Mouse (Mus musculus) embryo, embryonic 11 days (tissue): ENCODE measurements around the gene Ldb2.

ENCODE experiments used
- DNase-seq: peaks from one replicate; pipeline ENCODE4 v3.0.0-alpha.2; 2015

Ldb2 gene

DNA sequence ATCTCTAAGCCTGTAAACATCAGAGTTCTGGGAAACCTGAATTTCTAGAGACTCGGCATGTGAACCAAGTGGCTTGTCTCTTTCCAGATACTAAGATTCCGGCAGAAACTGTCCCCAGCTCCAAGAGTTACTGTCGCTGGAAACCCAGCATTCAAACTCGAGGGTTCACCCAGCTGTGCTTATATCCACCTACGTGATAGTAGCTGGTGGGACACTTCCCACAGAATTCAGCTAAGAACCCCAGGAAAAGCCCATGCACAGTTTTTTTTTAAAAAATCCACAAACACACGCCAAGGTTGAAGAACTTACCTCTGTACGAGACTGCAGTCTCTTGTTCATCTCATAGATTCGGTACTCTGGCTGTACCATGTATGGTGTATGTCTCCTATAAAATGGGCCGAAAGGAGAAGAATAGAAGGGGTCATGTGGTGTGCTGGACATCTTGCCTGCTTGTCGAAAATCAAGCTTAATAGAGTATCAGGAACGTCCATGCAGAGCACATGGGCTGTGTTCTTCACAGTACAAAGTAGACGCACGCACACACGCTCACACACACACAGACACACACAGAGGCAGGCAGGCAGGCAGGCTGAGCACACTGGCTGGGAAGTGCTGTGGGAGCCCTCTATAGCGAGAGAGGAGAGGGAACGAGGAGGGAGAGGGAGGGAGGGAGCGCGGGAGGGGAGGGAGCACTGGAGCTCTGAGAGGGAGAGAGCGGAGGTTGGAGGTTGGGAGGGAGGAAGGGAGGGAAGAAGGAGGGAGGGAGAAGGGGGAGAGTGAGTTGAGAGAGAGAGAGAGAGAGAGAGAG is at the start of gene Ldb2:
Ldb2 (minus strand) TSS at position 628 of the 808 bp plus-strand sequence.
- peak; percentile 81 for DNase-seq

DNA sequence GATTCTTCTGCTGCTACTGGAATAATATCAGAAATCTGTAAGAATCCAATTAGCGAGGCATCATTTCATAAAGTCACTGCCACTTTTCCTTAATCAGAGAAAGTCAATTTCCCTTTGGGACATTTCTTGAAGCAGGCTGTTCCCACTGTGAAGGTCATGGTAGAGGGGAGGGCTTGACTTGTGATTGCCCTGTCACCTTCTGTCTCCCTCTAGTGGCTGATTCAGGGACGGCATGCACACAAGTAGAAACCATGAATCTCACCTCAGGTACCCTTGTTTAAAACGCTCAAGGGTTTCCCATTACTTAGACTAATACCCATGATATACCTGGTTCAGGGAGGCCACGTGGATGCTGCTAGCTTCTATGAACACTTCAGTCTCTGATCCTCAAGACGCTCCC is 31.8 kb upstream of the Ldb2 start:
- DNase-seq: no peak

DNA sequence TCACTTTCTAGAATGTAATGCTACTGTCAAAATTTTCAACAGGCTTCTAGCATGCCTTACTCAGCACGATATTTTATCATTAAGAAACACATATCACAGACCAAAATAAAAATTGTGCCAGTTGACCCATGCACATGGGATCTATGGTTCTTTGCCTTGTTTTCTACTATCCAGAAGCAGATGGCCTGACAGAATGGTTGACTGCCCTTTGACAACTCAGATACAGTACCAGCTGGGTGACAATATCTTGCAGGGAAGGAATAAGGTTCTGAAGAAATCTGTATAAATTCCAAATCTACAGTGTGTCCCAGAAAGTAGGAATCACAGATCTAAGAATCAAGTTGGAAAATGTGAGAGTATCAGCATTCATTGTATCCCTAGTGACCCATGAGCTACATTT is 16.0 kb upstream of the Ldb2 start:
- no peak for DNase-seq

DNA sequence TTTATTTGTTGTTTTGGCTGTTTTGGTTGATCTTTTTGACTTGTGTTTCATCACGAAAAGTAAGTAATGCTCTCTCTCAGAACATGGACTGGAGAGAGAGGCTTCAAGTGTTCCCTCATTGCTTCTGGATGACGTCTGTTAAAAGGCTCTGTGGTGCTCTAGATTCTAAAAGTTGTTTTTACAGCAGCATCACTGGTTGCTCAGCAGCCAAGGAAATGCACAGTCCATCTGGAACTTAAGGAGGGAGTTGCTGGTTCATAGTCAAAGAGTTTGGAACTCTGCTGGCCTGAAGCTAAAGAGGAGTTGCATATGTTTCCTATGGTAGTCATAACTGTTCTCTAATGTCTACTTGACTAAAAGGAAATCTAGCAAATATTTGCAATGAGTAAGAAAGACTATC is 6.5 kb upstream of the Ldb2 start:
- no peak for DNase-seq

DNA sequence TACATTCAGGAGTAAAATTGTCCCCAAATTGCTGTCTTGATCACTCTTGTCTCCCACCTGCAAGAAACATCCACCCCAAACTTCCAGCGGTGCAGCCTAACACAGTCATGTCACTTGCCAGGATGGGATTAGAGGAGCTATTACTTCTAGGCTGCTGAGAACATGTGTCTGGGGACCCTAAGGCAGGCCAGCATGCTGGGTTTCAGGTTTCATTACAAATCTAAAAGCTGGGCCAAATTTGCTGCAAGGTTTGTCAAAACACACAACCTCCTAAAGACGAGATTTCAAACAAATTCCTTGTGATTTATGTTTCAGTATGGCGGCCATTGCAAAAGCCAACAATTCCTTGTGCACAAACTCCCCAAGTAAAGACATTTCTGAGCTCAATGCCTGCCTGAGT is 1.6 kb upstream of the Ldb2 start:
- DNase-seq: peak; percentile 41

DNA sequence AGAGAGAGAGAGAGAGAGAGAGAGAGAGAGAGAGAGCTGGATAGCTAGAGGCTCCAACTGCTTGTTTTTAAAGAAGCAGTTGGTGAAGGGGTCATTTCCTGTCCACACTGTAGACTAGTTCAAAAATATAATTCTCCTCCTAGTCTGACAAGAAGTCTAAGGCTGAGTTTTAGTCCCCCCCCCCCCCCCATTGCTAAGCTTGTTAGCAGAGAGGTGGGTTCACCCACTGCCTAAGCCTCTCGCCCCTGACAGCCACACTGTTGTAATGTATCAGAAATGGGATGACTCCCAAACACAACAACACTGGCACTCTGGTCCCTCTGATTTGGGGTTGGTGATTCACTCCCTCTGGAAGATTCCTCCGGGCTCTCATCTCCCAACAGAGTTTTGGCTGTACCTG is 381 bp upstream of the Ldb2 start:
- DNase-seq: peak; percentile 17

DNA sequence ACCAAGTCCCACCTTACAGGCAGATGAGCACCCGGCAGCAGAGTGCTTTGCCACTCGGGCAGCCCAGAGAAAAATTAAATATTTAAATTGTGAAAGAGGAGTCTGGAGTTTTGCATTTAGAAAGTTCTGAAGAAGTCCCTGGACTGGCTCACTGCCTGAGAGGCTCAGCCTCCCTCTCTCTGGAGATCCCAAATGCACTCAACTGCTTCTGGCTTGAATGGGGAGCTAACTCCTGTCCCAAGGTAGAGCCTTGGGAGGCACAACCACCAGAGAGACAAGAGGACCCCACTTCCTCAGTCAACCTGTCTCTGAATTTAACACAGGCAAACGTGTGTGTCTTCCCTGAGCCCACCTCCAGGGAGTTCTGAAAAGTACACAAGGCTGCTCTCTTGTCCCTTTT is 987 bp downstream of the Ldb2 start:
- peak; percentile 20 for DNase-seq

DNA sequence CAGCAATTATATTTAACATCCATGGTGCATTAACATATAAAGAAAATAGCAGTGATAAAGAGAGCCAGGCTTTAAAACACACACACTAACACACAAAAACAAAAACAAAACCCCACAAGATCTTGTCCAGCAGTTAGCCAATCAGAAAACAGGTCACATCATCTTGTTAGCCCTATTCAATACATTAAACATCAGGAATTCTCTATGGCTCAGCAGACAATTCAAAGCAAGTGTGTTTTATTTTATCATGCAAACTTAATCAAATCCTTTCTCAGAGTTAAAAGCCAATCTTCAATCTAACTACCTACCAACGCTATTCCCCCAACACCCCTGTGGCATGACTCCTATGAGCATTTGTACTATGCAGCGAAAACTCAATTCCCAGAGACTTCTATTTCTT is 1.4 kb downstream of the Ldb2 start:
- DNase-seq: no peak

DNA sequence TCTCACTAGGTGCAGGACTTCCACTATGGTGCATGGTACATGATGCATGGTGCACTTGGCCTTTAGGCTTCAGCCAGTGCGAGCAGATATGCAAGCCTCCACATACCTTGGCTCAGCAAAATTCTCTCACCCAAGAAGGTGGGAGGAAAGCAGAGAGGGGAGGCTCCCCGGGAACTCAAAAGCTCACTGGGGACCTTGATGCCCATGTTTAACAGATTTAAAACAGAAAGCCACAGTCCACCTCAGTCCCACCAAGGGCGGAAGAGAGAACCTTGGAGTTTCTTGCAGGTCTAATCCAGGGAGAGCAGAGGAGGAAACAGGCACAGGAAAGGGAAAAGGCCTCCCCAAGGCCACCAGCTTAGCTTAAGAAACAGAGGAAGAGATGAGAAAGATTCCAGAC is 14.9 kb downstream of the Ldb2 start:
- no peak for DNase-seq

DNA sequence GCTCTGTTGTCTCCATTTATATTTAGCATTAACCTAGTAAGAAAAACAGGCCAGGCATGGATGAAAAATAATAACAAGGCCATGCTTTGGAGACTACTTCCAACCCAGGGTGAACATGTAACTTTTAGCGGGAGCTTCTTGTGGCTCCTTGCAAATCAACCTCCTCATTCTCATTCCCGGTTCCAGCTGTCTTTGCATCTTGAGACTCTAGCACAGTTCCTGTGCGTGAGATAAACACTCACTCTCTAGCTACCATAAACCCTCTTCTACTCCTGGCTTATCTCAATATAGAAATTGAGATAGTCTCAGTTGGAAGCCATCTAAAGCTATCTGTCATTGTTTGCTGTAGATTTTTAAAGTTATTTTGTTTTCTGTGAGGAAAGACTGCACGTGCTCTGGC is 20.1 kb downstream of the Ldb2 start:
- DNase-seq: no peak

DNA sequence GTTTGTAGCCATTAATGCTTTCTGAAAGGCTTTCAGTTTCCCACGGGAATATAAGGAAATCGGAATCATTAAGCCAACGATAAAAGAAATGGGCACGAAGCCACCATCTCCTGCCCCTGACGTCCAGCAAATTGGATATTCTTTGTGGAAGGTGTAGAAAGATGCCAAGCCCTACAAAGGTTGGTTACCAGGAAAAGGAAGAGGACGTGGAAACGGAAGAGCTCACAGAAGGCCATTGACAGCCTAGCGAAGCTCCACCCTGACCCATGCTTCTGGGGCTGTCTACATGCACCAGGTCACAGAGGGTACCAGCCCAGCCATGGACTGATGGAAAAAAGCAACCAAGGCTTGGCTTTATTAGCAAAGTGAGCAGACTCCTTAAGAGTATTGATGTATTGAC is 31.0 kb downstream of the Ldb2 start:
- no peak for DNase-seq

DNA sequence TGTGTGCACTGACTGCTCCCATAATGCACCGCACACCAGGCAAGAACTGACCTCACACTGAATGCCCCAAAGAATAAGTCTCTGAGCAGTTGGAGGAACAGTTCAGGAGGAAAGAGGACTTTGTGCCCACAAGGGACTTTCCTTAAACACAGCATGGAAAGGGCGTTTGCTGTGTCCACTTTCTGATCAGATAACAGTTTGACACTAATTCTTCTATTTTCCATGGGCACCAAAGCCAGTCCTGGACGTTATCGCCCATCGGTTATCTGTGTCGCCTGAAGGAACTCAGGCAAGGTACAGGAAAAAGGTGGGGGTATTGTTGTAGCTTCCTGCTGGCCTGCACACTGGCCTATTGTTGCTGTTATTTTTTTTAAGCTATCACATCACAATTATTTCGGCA is 34.6 kb downstream of the Ldb2 start:
- DNase-seq: no peak

DNA sequence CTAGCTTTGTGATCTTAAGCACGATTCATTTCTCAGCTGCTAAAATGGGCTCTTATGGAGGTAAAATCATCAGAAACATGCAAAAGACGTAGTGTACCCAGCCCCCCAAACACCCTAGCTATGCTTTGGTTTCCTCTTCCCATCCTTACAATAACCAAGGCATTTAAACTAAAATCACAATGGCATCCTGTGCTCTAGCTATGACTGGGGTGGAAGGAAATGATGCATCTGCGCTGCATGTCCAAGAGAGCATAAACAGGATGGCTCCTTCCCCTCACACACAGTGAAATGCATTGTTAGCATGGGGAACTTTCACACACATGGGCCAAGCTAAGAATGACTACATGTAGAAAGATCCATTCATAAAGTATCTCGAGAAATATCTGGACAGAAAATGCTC is 40.3 kb downstream of the Ldb2 start:
- DNase-seq: no peak

DNA sequence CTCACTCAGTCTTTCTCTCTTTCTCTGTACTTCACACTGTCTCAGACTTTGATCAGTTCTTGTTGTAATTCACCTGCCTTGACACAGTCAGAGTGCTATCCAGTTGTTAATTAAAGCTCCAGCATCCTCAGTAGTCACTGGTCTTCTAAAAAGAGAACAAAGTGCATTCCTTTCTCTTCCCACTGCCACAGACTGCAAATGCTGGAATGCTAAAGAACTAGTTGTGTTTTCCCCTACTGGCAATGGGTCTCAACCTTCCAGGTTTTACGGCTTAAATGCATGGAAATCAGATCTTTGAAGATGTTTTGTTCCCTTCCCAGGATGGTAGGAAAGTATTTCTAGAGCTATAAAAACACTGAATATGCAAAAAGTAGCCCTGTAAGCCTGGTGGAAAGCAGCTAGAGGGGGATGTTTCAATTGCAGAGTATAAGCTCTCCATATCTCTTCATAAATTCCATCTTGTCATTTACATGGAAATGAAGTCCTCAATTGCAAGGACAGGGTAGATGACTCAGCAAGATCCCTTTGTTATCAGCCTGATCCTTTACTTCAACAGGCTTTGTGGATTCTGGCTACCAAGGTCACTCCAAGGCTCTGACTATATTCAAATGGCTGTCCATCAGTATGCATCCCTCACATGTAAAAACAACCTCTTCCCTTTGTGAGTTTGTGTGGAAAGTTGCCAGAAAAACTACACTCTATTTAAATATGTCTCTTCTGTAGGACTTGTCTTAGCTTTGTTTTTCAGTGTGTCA is 45.1 kb downstream of the Ldb2 start:
- no peak for DNase-seq

DNA sequence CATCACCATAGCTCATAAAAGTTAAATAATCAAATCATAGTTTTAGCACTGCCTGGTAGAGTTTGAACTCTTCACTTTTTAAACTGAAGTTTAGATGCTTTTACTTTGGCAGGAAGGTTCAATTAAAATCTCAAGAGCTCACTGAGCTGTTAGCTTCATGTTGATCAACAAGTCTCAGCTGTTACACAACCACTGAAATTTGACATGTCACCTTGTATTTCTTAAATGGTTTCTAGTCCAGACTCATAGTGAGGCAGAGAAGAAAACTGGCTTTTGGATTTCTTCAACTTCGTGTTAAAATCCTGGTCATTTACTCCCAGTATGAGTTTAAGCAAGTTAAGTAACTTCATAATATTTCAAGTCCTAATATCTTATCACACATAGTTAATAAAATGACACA is 53.8 kb downstream of the Ldb2 start:
- DNase-seq: no peak

DNA sequence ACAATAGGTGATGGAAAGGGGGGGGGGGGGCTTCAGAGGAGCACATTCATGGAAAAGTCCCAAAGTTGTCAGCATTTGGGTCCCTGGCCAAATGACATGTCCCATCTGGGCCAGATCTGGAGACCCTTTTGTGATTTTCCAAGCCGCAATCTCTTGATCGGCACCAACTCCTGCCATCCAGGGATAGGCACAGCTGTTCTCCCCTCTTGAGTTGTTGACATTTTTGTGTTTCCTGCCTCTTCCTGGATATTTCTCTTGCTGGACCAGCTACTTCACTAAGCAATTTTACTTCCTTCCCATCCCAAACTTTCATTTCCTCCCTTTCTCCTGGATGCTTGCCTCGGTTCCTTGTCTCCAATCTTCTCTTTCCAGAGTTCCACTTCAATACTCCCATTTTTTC is 63.1 kb downstream of the Ldb2 start:
- DNase-seq: no peak

DNA sequence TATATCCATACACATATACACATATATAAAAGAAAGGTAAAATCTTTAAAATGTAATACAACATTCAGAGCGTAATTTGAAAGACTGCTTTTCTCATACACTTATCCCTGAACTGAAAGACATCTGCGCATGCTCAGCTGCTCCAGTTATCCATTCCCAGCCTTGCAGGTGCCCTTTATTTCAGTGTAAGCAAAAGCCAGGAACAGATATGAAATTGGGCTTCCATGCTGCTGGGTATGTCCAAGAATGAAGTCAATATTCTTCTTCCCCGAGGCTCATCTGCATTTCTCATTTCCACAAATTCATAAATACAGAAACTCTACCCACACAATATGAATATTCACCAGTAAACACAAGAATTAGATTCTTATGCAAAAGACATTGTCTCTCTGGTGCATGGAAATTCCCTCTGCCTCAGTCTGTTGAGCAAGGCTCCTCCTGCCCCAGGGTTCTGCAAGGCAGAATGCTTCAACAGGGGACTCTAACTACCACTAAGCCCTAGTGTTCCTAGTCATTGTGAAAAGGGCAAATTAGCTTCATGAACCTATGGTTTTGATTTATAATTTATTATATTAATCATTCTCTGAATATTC is 65.3 kb downstream of the Ldb2 start:
- DNase-seq: no peak

DNA sequence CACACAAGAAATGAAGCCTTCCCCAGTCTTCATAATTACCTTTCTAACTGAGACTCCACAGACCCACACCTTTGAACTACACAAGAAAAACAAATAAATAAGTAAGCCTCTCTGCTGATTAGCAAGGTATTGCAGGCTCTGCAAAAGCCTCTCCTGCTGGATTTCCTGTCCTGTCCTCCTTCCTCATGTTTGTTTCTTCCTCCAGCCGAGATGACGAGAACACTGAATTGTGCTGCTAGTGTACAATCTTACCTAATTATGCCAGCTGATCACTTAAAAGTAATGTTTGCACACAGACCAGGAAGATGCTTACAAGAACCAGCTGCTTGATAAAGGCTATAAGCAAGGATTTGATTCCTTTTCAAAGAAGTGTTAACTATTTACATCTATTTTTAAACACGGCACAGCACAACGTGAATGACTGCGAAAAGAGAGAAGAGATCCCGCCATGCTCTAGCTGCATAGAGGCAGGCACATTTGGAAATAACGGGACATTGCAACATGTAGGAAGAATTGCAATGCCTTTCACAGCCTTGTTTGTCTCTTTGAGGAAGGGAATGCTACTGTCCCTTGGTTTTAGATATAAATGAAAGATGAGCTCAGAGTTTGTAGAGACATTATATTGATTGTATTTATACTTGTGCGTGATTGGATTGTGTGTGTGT is 69.7 kb downstream of the Ldb2 start:
- no peak for DNase-seq

DNA sequence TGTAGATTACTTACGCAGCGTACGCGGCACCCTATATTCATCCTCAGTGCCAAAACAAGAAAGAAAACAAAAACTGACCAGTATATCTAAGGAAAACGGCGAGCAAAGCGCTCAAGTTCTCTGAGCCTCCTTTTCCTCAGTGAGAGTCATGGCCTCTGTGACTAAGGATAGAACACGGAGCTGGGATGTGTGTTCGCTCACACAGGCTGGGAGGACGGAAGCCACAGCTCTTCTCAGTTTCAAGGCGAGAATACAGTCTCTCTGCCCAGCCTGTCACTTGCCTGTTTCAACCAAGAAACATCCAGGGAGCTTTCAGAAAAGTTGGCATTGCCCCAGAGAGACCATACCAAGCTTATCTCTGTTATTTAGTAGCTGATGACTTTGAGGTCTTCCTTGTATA is 71.5 kb downstream of the Ldb2 start:
- no peak for DNase-seq

DNA sequence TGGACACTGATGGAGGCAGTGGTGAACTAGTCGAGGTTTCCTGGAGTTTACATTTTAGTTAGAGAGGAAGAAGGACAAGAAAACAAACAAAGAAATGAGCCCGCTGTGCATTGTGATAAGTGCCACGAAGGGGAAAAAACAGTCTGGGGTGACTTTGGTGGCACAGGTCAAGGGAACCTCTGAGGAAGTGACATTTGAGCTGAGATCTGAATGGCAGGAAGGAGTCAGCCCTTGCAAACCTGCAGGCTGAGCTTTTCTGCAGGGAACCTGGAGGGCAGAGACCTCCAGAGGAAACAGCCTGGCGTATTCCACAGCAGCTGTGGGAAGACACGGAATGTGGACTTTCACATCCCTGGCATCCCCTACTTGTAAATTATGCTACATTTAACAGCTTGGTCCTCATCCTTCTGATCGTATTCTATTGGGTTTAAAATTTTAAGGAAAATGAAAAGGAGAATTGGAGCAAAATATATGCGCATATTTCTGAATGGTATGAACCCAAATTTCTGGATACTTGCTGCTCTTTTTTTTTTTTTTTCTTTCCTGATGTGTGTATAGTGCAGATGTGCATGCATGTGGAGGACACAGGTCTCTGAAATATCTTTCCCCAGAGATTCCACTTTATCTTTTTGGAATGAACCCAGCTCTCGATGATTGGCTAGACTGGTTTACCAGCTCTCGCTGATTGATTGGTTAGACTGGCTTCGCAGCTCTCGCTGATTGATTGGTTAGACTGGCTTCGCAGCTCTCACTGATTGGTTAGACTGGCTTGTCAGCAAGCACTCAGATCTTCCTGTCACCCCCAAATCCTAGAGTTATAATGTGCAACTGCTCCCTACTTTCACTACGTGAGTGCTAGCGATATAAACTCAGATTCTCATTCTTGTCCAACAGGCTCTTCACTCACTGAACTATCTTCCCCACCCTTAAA is 72.7 kb downstream of the Ldb2 start:
- peak; percentile 43 for DNase-seq

DNA sequence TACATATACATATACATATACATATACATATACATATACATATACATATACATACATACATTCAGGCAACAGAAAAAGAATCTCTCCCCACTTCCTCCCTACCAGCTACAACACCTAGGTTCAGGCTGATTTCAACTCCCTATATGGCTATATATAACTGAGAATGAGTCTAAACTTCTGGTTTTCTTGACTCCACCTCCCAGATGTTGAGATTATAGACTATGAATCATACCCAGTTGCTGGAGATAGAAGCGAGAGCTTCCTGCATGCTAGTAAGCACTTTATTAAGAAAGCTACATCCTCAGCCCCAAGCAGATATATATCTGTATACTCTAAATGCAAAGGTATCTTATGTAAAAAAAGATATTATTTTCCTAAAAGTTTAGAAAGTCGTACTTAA is 74.0 kb downstream of the Ldb2 start:
- DNase-seq: no peak

DNA sequence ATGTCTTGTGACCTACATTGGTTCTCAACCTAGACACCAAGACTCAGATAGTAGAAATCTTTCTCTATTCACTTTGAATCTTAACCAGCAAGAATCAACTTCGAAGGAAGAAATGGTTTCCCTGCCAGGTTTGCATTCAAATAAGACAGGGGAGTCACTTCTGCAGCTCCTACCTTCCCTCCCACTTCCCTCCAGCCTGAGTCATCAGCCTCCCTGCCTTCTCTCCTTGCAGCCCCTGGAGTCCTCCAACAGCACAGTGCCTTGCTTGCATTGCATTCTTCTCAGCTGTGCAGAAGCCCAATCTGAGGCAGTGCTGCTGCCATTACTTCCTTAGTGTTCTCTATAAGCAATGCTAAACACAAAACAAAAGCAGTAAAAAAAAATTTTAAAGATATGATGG is 79.6 kb downstream of the Ldb2 start:
- no peak for DNase-seq

DNA sequence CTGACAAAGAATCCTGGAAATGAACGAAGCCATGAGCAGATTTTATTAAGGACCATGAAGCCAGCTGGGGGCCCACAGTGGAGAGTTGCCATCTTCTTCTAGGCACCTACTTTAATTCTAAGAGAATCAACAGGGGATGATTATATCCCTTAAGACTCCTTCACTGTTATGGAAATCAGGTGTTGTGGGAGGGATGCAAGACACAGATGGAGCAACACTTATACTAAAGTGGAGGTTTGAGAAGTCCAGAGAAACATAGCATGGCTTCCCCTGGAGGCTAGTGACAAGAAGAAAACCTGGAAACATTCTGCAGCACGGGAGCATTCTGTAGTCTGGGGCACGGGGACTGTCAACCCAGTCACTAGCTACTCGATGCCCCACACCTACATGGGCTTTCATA is 85.0 kb downstream of the Ldb2 start:
- DNase-seq: no peak
